ENCODE assay signal across 34 mouse cellular contexts in the genomic region with DNA sequence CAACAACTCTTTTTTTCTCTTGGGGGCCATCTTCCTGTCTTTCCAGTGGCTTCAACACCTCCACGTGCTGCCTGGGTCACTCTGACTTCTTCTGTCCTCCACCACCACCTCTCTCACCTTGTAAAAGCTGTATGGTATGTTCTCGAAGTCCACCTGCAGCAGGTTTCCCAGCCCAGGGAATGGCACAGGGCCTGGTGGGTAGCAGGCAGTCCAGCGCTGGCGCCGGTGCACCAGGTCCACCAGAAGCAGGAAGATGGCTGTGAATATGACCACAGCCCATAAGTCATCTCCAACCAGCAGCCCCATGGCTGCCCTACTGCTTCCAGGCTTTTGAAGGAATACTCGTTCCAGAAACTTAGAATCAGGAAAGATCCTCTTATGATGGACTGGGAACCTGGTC. TPM values are rescaled to one million over a fixed set of nuclear protein-coding genes. Genes with fewer than 3 reads are reported as not detected.
DNase-seq lines count a peak whose midpoint lies in the region; ATAC-seq and TF ChIP-seq lines count a peak whose summit lies in the region.
"Had no signal": no experiment of that assay in that cellular context is flagged by ENCODE, and none has a peak within 500 bp of the region (broad histone marks: within the 10 kb centered on the region; RNA-seq: fewer than 3 reads in every experiment).

No protein-coding gene starts in this region.

- no peak for DNase-seq in kidney, postnatal 14 days
- DNase-seq in intestine, embryonic 14.5 days (ENCODE audit: low spot score), result peak; percentile 63
- DNase-seq in c-Kit-positive CD71-positive TER-119-positive erythroid progenitor cells, embryonic 14.5 days (ENCODE audit: low spot score), result no peak
- no peak for DNase-seq in forebrain, embryonic 14.5 days (ENCODE audit: low spot score)
- DNase-seq: adrenal gland, postnatal 25 days; B cell, adult 2 months; cerebellum, adult 18-20 months; cerebellum, postnatal 10 days had no signal

- H3K4me1 ChIP-seq in kidney, embryonic 15.5 days, result no peaks in the 10 kb centered on the region
- H3K4me1 ChIP-seq in intestine, embryonic 14.5 days (replicated peaks; ENCODE audit: control insufficient read depth, insufficient read depth, low read length), result no peaks in the 10 kb centered on the region
- 0 out of 2 replicates have a peak, but pooled peaks cover 2% of the 10 kb centered on the region for H3K4me1 ChIP-seq in intestine, embryonic 15.5 days (replicated peaks)
- H3K4me1 ChIP-seq in small intestine, adult 2 months (ENCODE audit: control insufficient read depth, insufficient read depth, insufficient read length, low read length), result peaks cover 23% of the 10 kb centered on the region
- H3K4me1 ChIP-seq in forebrain, embryonic 14.5 days (ENCODE audit: control insufficient read depth, insufficient read depth, low read length), result no peaks in the 10 kb centered on the region
- H3K4me1 ChIP-seq: heart, embryonic 10.5 days; heart, embryonic 15.5 days; hindbrain, embryonic 12.5 days; midbrain, embryonic 13.5 days; neural tube, embryonic 13.5 days had no signal

- H3K4me3 ChIP-seq in kidney, embryonic 15.5 days (replicated peaks), result no peak overlapping the region
- H3K4me3 ChIP-seq in intestine, embryonic 14.5 days (ENCODE audit: low read depth, low read length), result no peak overlapping the region
- H3K4me3 ChIP-seq in intestine, embryonic 15.5 days (replicated peaks), result no peak overlapping the region
- peak overlapping the region; percentile 65 for H3K4me3 ChIP-seq in small intestine, adult 2 months (ENCODE audit: low read depth, low read length)
- H3K4me3 ChIP-seq in forebrain, embryonic 14.5 days (ENCODE audit: low read depth, low read length), result no peak overlapping the region
- H3K4me3 ChIP-seq: heart, embryonic 10.5 days; heart, embryonic 15.5 days; hindbrain, embryonic 12.5 days; midbrain, embryonic 13.5 days; neural tube, embryonic 13.5 days had no signal

- H3K36me3 ChIP-seq in kidney, embryonic 15.5 days, result no peaks in the 10 kb centered on the region
- H3K36me3 ChIP-seq in intestine, embryonic 14.5 days (ENCODE audit: control insufficient read depth, insufficient read depth, low read length), result no peaks in the 10 kb centered on the region
- H3K36me3 ChIP-seq in intestine, embryonic 15.5 days, result no peaks in the 10 kb centered on the region
- peaks cover 10% of the 10 kb centered on the region for H3K36me3 ChIP-seq in small intestine, adult 2 months (ENCODE audit: control insufficient read depth, insufficient read depth, low read length)
- H3K36me3 ChIP-seq in forebrain, embryonic 14.5 days (ENCODE audit: control insufficient read depth, insufficient read depth, low read length), result no peaks in the 10 kb centered on the region
- H3K36me3 ChIP-seq: heart, embryonic 10.5 days; heart, embryonic 15.5 days; hindbrain, embryonic 12.5 days; midbrain, embryonic 13.5 days; neural tube, embryonic 13.5 days had no signal

- WGBS in kidney, embryonic 15.5 days, result 84% methylated on average over 6 of the region's 6 CpGs
- WGBS in intestine, embryonic 14.5 days, result 76% methylated on average over 6 of the region's 6 CpGs
- WGBS in intestine, embryonic 15.5 days, result 71% methylated on average over 6 of the region's 6 CpGs
- 24% methylated on average over 6 of the region's 6 CpGs for WGBS in small intestine, adult 2 months
- 85% methylated on average over 6 of the region's 6 CpGs for WGBS in forebrain, embryonic 14.5 days

- no peak overlapping the region for H3K4me2 ChIP-seq in kidney, embryonic 15.5 days
- peak overlapping the region; percentile 11; the same call in 1 of the 2 replicates for H3K4me2 ChIP-seq in intestine, embryonic 14.5 days (ENCODE audit: low read length)
- H3K4me2 ChIP-seq in intestine, embryonic 15.5 days (replicated peaks), result peak overlapping the region; percentile 43
- H3K4me2 ChIP-seq in forebrain, embryonic 14.5 days (ENCODE audit: low read length), result no peak overlapping the region
- H3K4me2 ChIP-seq: heart, embryonic 15.5 days; hindbrain, embryonic 12.5 days; midbrain, embryonic 13.5 days; neural tube, embryonic 13.5 days had no signal

- ATAC-seq in kidney, embryonic 15.5 days (replicated peaks; ENCODE audit: low FRiP score), result no peak
- ATAC-seq in intestine, embryonic 14.5 days (replicated peaks; ENCODE audit: low FRiP score, low TSS enrichment, low read depth), result peak; percentile 33
- peak; percentile 46 for ATAC-seq in intestine, embryonic 15.5 days
- ATAC-seq in granulocyte monocyte progenitor cell, adult 5-6 weeks (replicated peaks; ENCODE audit: poor library complexity, severe bottlenecking), result no peak
- no peak for ATAC-seq in forebrain, embryonic 14.5 days
- ATAC-seq: forebrain, embryonic 16.5 days; hindbrain, postnatal 0 days; midbrain, embryonic 13.5 days had no signal

- TF ChIP-seq POLR2A in small intestine, adult 2 months (IDR thresholded peaks at IDR 0.05; ENCODE audit: low read depth, low read length), result no peak

- no peak overlapping the region for H3K9ac ChIP-seq in kidney, embryonic 15.5 days
- no peak overlapping the region for H3K9ac ChIP-seq in intestine, embryonic 14.5 days (ENCODE audit: low read length)
- H3K9ac ChIP-seq in intestine, embryonic 15.5 days, result no peak overlapping the region
- H3K9ac ChIP-seq in forebrain, embryonic 14.5 days (ENCODE audit: low read length), result no peak overlapping the region
- H3K9ac ChIP-seq: heart, embryonic 15.5 days; hindbrain, embryonic 12.5 days; liver, embryonic 14.5 days; midbrain, embryonic 13.5 days; neural tube, embryonic 13.5 days had no signal

- no peaks in the 10 kb centered on the region for H3K9me3 ChIP-seq in kidney, embryonic 15.5 days (replicated peaks)
- no peaks in the 10 kb centered on the region for H3K9me3 ChIP-seq in intestine, embryonic 14.5 days (ENCODE audit: control insufficient read depth, low read length)
- H3K9me3 ChIP-seq in intestine, embryonic 15.5 days, result no peaks in the 10 kb centered on the region
- H3K9me3 ChIP-seq in forebrain, embryonic 14.5 days (replicated peaks; ENCODE audit: control insufficient read depth, low read length), result no peaks in the 10 kb centered on the region
- H3K9me3 ChIP-seq: heart, embryonic 10.5 days; heart, embryonic 15.5 days; hindbrain, embryonic 12.5 days; midbrain, embryonic 13.5 days; neural tube, embryonic 13.5 days had no signal

- no peaks in the 10 kb centered on the region for H3K27me3 ChIP-seq in kidney, embryonic 15.5 days
- no peaks in the 10 kb centered on the region for H3K27me3 ChIP-seq in intestine, embryonic 14.5 days (replicated peaks; ENCODE audit: control insufficient read depth, insufficient read depth, low read length)
- no peaks in the 10 kb centered on the region for H3K27me3 ChIP-seq in intestine, embryonic 15.5 days (replicated peaks)
- no peaks in the 10 kb centered on the region for H3K27me3 ChIP-seq in small intestine, adult 2 months (ENCODE audit: control insufficient read depth, insufficient read depth, low read length)
- H3K27me3 ChIP-seq in forebrain, embryonic 14.5 days (replicated peaks; ENCODE audit: control insufficient read depth, insufficient read depth, low read length), result no peaks in the 10 kb centered on the region
- H3K27me3 ChIP-seq: heart, embryonic 15.5 days; hindbrain, embryonic 12.5 days; midbrain, embryonic 13.5 days; neural tube, embryonic 13.5 days had no signal

- TF ChIP-seq CTCF in small intestine, adult 2 months (IDR thresholded peaks at IDR 0.05; ENCODE audit: extremely low read depth, insufficient read length, insufficient replicate concordance, low read depth, low read length), result no peak

- 0 out of 2 replicates have a peak overlapping the region, but pooled peaks have one; percentile 4 for H3K27ac ChIP-seq in kidney, embryonic 15.5 days
- H3K27ac ChIP-seq in intestine, embryonic 14.5 days (ENCODE audit: low read depth), result 0 out of 2 replicates have a peak overlapping the region, but pooled peaks have one; percentile 27
- H3K27ac ChIP-seq in intestine, embryonic 15.5 days, result peak overlapping the region; percentile 86
- H3K27ac ChIP-seq in small intestine, adult 2 months (ENCODE audit: insufficient read depth, low read depth, low read length), result peak overlapping the region; percentile 93
- H3K27ac ChIP-seq in forebrain, embryonic 14.5 days (ENCODE audit: low read depth, low read length), result no peak overlapping the region
- H3K27ac ChIP-seq: heart, embryonic 10.5 days; heart, embryonic 15.5 days; hindbrain, embryonic 12.5 days; hindbrain, postnatal 0 days; liver, embryonic 14.5 days; macrophage; midbrain, embryonic 13.5 days; neural tube, embryonic 13.5 days had no signal

RNA-seq across cellular contexts. Expression of a gene that starts 0.2 kb away (rescaled TPM):
- 19.4 and 23.1 TPM in 2 replicates for polyA plus RNA-seq in kidney, embryonic 15.5 days (2015; fragmentation: Nextera tagmentation; extraction: Ambion mirVana)
- 3.2 and 4.1 TPM in 2 replicates for polyA plus RNA-seq in intestine, embryonic 14.5 days (2014; fragmentation: Nextera tagmentation; extraction: Ambion mirVana)
- 12.0 and 16.3 TPM in 2 replicates for polyA plus RNA-seq in intestine, embryonic 15.5 days (2015; fragmentation: Nextera tagmentation; extraction: Ambion mirVana)
- polyA plus RNA-seq in small intestine, adult 2 months (2012; rRNA removed), result 165 and 498 TPM in 2 replicates
- not detected in 2 replicates for total RNA-seq in granulocyte monocyte progenitor cell, adult 5-6 weeks (2014; fragmentation: Nextera tagmentation)
- not detected in 2 replicates for total RNA-seq in granulocyte monocyte progenitor cell, adult 5-6 weeks (2017)
- polyA plus RNA-seq in forebrain, embryonic 14.5 days (2014; fragmentation: Nextera tagmentation; extraction: Ambion mirVana), result not detected in 2 replicates
- total RNA-seq: adrenal gland, postnatal 25 days; common myeloid progenitor, adult 5-6 weeks; heart, postnatal 25 days; hindbrain, postnatal 0 days; left cerebral cortex, adult 18-20 months; left cerebral cortex, postnatal 14 days; megakaryocyte-erythroid progenitor cell, adult 5-6 weeks had no signal
- polyA plus RNA-seq: embryonic facial prominence, embryonic 14.5 days; forebrain, embryonic 16.5 days; hindbrain, embryonic 12.5 days; hindbrain, postnatal 0 days; macrophage; midbrain, embryonic 13.5 days had no signal

RNA-seq across cellular contexts. Expression of a gene that starts 29.9 kb away (rescaled TPM):
- not detected in 2 replicates for polyA plus RNA-seq in kidney, embryonic 15.5 days (2015; fragmentation: Nextera tagmentation; extraction: Ambion mirVana)
- polyA plus RNA-seq in intestine, embryonic 14.5 days (2014; fragmentation: Nextera tagmentation; extraction: Ambion mirVana), result not detected in 2 replicates
- not detected in 2 replicates for polyA plus RNA-seq in intestine, embryonic 15.5 days (2015; fragmentation: Nextera tagmentation; extraction: Ambion mirVana)
- polyA plus RNA-seq in small intestine, adult 2 months (2012; rRNA removed), result not detected in 2 replicates
- total RNA-seq in granulocyte monocyte progenitor cell, adult 5-6 weeks (2014; fragmentation: Nextera tagmentation), result not detected in 2 replicates
- total RNA-seq in granulocyte monocyte progenitor cell, adult 5-6 weeks (2017), result not detected in 2 replicates
- polyA plus RNA-seq in forebrain, embryonic 14.5 days (2014; fragmentation: Nextera tagmentation; extraction: Ambion mirVana), result not detected in 2 replicates
- total RNA-seq: adrenal gland, adult 18-20 months; adrenal gland, postnatal 25 days; common myeloid progenitor, adult 5-6 weeks; gastrocnemius, adult 8-10 months; gastrocnemius, postnatal 4 days; heart, postnatal 25 days; hindbrain, postnatal 0 days; layer of hippocampus, adult 18-20 months; layer of hippocampus, postnatal 10 days; left cerebral cortex, adult 18-20 months; left cerebral cortex, postnatal 14 days; megakaryocyte-erythroid progenitor cell, adult 5-6 weeks had no signal
- polyA plus RNA-seq: embryonic facial prominence, embryonic 14.5 days; forebrain, embryonic 16.5 days; heart, embryonic 10.5 days; heart, embryonic 15.5 days; hindbrain, embryonic 12.5 days; hindbrain, postnatal 0 days; limb, embryonic 11.5 days; lung, embryonic 16.5 days; macrophage; midbrain, embryonic 13.5 days; neural tube, embryonic 13.5 days had no signal

Comparison
In these comparisons a context has a peak if more than half of its experiments do, and no peak if none do; other contexts are left out.
1. ATAC-seq: peak in intestine, embryonic 14.5 days (single experiment) and intestine, embryonic 15.5 days (single experiment); none in kidney, embryonic 15.5 days (single experiment), granulocyte monocyte progenitor cell, adult 5-6 weeks (single experiment) and forebrain, embryonic 14.5 days (single experiment).
2. H3K4me2 ChIP-seq: peak in intestine, embryonic 14.5 days (single experiment) and intestine, embryonic 15.5 days (single experiment); none in kidney, embryonic 15.5 days (single experiment) and forebrain, embryonic 14.5 days (single experiment).